Mouse (Mus musculus) heart, embryonic 14.5 days (tissue): ENCODE results near the gene Arhgap24. TPM values are rescaled to one million over a fixed set of nuclear protein-coding genes. Genes with fewer than 3 reads are reported as not detected.
A peak's percentile ranks its signal among the peaks of the same experiment; 100 is the strongest.

Source experiments
- ATAC-seq: fragments of 200-750 bp; cut with Nextera tagmentation; 2 replicates; pipeline ENCODE4 v1.8.0; 2017; ENCODE audit warnings: low read depth, moderate TSS enrichment; ENCODE audit not compliant: insufficient number of reproducible peaks, insufficient read depth, low FRiP score
- H3K27ac ChIP-seq, 2 experiments: fragments of 200-500 bp in 1 of 2; fragments of 300-500 bp in 1 of 2; sonication (generic) in 1 of 2; replicated peaks in 1 of 2; 2 replicates each; pipeline ENCODE4 v1.5.1; 2012 to 2014; ENCODE audit warnings: low read depth in 2 of 2, low read length in 2 of 2, control low read depth in 1 of 2, mild to moderate bottlenecking in 1 of 2, mixed read lengths in 1 of 2; ENCODE audit not compliant: control insufficient read depth in 1 of 2, insufficient read depth in 1 of 2
- H3K27me3 ChIP-seq: fragments of 300-500 bp; sonication (generic); 2 replicates; pipeline ENCODE4 v1.6.1; 2014; ENCODE audit warnings: mild to moderate bottlenecking, low read length, control low read depth; ENCODE audit not compliant: control insufficient read depth, insufficient read depth
- H3K36me3 ChIP-seq: fragments of 300-500 bp; sonication (generic); 2 replicates; pipeline ENCODE4 v1.6.1; 2014; ENCODE audit warnings: mild to moderate bottlenecking, control low read depth, low read length, mixed read lengths; ENCODE audit not compliant: control insufficient read depth, insufficient read depth
- H3K4me1 ChIP-seq, 2 experiments: fragments of 200-500 bp in 1 of 2; fragments of 300-500 bp in 1 of 2; sonication (generic) in 1 of 2; 2 replicates each; pipeline ENCODE4 v1.6.1; 2012 to 2014; ENCODE audit warnings: low read length in 2 of 2, control low read depth in 1 of 2, mixed read lengths in 1 of 2; ENCODE audit not compliant: control insufficient read depth in 2 of 2, insufficient read depth in 2 of 2
- H3K4me2 ChIP-seq: fragments of 300-500 bp; sonication (generic); 2 replicates; pipeline ENCODE4 v1.6.1; 2014; ENCODE audit warnings: mild to moderate bottlenecking, low read length
- H3K4me3 ChIP-seq, 2 experiments: fragments of 200-500 bp in 1 of 2; fragments of 300-500 bp in 1 of 2; sonication (generic) in 1 of 2; 2 replicates each; pipeline ENCODE4 v1.5.1; 2012 to 2014; ENCODE audit warnings: low read length in 2 of 2, mild to moderate bottlenecking in 2 of 2, control low read depth in 1 of 2, low read depth in 1 of 2, moderate library complexity in 1 of 2; ENCODE audit not compliant: control insufficient read depth in 1 of 2, insufficient read depth in 1 of 2
- H3K9ac ChIP-seq: fragments of 300-500 bp; sonication (generic); 2 replicates; pipeline ENCODE4 v1.6.1; 2014; ENCODE audit warnings: mild to moderate bottlenecking, low read length
- H3K9me3 ChIP-seq: fragments of 300-500 bp; sonication (generic); 2 replicates; pipeline ENCODE4 v1.6.1; 2016; ENCODE audit warnings: low read length, control low read depth; ENCODE audit not compliant: control insufficient read depth
- WGBS: fragments of 180-500 bp; shearing (Covaris S2); extraction: QIAGEN DNeasy Blood & Tissue Kit; methylation state at CpG from one replicate; pipeline ENCODE4 v1.1.7; 2014; 5-methylcytosine and 5-hydroxymethylcytosine counted together
- polyA plus RNA-seq: library from polyadenylated mRNA; unstranded; fragments of >200 nt; fragmentation: Nextera tagmentation; extraction: Ambion mirVana; gene quantifications from 2 replicates; pipeline ENCODE4 v1.2.1, GENCODE M21; 2014

Arhgap24 gene
- polyA plus RNA-seq, 1 experiment from 2014 or later = 14.7 TPM

DNA sequence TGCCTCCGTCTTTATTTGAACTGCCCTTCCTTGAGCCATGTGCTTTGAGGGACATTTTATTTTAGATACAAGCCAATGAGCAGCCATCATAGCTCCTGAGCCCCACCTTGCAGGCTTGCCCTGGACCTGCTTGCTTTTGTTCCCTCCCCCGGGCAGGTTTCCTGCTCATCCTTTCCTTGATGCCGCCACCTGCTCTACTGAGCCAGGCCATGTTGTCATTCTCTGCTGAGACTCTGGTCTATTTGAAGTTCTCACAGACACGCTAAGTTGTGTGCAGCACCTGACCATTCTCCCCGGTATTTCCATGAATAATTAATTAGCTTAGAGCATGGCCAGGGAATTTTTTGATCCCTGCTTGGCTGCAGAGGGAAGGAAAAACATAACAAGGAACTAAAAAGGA, 297.1 kb downstream of the Arhgap24 start:
- peak overlapping the region; percentile 44 for H3K4me2 ChIP-seq

DNA sequence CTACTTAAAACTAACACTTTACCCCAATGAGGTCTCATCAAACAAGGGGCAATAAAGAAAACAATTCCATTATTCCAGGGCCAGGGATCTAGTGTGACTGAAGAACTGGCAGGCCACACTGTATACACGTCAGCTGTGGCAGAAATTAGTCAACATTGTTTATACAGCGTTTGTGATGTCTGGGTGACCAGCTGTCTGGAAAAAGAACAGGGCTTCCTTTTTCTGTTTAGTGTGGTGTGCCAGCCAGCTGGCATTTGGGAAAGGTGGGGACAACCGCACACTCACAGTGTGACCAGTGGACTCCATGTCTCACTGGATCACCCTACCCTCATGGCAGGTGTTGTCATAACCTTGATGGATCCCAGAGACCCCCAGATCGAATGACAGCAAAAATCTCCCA, 302.4 kb downstream of the Arhgap24 start:
- Histone ChIP-seq H3K9ac (no peak overlapping the region), H3K4me2 (no peak overlapping the region), H3K36me3 (no peaks in the 10 kb centered on the region), H3K27me3 (no peaks in the 10 kb centered on the region), H3K4me1 (no peaks in the 10 kb centered on the region), H3K4me3 (no peak overlapping the region), H3K27ac (no peak overlapping the region), H3K9me3 (no peaks in the 10 kb centered on the region)
- 55% methylated on average over 4 of the region's 4 CpGs for WGBS
- no peak for ATAC-seq

More for the DNA sequence above, 297.1 kb downstream of the Arhgap24 start:
- Histone ChIP-seq H3K4me3 (no peak overlapping the region), H3K9me3 (no peaks in the 10 kb centered on the region), H3K36me3 (no peaks in the 10 kb centered on the region), H3K4me1 (peaks cover 3 to 19% of the 10 kb centered on the region in 2 experiments; a peak in 3 of 4 replicates), H3K9ac (no peak overlapping the region), H3K27ac (peak overlapping the region; percentile 59 to 62), H3K27me3 (no peaks in the 10 kb centered on the region)
- WGBS = 67% methylated on average over 5 of the region's 5 CpGs
- ATAC-seq = no peak

DNA sequence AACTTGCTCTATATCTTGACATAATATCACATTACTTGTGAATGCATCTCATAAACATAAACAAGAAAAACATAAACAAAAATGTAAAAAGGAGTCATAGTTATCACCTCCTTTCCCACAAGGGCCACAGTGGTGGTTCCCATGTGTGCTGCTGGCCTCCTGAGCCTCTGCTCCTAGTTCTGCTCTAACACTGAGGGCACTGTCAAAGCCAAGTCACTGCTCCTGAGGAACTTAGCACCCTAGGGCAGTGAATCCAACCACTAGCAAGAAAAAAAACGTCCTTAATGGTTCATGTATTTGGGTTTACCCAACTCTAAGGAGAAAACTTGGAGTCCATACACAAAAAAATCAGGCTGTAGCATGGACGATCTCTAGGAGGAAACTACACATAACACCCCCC, 304.9 kb downstream of the Arhgap24 start:
- Histone ChIP-seq H3K36me3 (no peaks in the 10 kb centered on the region), H3K9ac (no peak overlapping the region), H3K9me3 (no peaks in the 10 kb centered on the region), H3K4me1 (no peaks in the 10 kb centered on the region), H3K4me3 (no peak overlapping the region), H3K27ac (no peak overlapping the region), H3K4me2 (no peak overlapping the region), H3K27me3 (no peaks in the 10 kb centered on the region)
- ATAC-seq = no peak
- WGBS = 64% methylated on average over 2 of the region's 2 CpGs

DNA sequence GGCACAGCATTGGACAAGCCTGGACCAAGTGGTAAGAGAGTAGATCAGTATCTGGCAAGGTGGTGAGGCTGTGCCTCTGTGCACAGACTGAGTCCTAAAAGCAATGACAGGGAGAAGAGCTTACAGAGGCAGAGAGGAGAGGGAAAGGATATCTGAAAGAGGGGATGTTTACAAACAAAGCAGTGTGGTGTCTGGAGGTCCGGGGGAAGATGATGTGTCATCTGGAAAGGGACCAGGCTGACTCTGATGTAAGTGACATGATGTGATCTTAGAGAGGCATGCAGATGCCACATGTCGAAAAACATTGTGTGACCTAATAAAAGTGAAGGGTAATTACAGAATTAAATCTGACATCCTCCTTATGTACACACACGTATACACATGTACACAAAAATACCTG, 307.2 kb downstream of the Arhgap24 start:
- Histone ChIP-seq H3K9ac (no peak overlapping the region), H3K9me3 (no peaks in the 10 kb centered on the region), H3K27ac (no peak overlapping the region), H3K27me3 (no peaks in the 10 kb centered on the region), H3K4me1 (no peaks in the 10 kb centered on the region), H3K4me3 (no peak overlapping the region), H3K36me3 (no peaks in the 10 kb centered on the region), H3K4me2 (no peak overlapping the region)
- ATAC-seq = no peak
- 71% methylated on average over 3 of the region's 3 CpGs for WGBS

DNA sequence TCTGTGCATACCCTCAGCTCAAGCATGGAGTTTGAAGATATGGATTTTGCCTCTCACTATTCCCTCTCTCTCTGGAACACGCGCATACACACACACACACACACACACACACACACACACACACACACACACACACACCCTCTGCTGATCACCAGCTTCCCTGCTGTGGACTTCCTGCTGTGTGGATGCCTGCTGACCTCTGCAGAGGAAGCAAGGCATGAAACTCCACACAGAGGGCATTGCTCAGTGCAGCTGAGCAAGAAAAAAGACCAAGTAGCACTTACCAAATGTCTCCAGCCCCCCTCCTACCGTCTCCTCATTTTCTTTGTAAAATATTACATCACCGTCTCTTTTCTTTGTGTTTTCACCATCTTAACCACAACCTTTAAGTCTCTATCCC, 310.1 kb downstream of the Arhgap24 start:
- 67% methylated on average over 4 of the region's 4 CpGs for WGBS
- H3K4me2 ChIP-seq = no peak overlapping the region
- no peaks in the 10 kb centered on the region for H3K36me3 ChIP-seq
- no peaks in the 10 kb centered on the region for H3K9me3 ChIP-seq
- H3K4me3 ChIP-seq = no peak overlapping the region
- H3K9ac ChIP-seq = no peak overlapping the region
- no peak overlapping the region for H3K27ac ChIP-seq
- ATAC-seq = no peak
- H3K4me1 ChIP-seq = no peaks in the 10 kb centered on the region
- no peaks in the 10 kb centered on the region for H3K27me3 ChIP-seq

DNA sequence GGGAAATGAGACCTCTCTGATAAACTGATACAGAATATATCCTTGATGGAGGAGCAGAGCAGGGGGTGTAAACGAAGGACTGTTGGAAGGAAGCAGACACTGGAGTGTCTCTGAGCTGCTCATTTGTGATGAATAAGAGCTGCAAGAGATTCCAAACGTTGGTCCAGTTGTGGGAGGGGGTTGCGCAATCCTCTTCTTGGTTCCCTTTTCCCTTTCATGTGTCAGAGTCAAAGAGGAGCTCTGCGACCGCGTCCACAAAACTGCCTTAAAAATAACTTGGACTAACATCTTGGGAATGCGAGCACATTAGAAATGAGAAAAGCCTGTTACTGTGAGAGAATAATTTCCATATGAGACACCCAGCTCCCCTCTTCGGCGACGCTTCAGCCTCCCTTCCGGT, 312.3 kb downstream of the Arhgap24 start:
- ATAC-seq = no peak
- H3K4me1 ChIP-seq = no peaks in the 10 kb centered on the region
- no peaks in the 10 kb centered on the region for H3K36me3 ChIP-seq
- no peaks in the 10 kb centered on the region for H3K27me3 ChIP-seq
- no peak overlapping the region for H3K4me2 ChIP-seq
- no peaks in the 10 kb centered on the region for H3K9me3 ChIP-seq
- no peak overlapping the region for H3K4me3 ChIP-seq
- no peak overlapping the region for H3K9ac ChIP-seq
- H3K27ac ChIP-seq = no peak overlapping the region
- WGBS = 78% methylated on average over 11 of the region's 11 CpGs

DNA sequence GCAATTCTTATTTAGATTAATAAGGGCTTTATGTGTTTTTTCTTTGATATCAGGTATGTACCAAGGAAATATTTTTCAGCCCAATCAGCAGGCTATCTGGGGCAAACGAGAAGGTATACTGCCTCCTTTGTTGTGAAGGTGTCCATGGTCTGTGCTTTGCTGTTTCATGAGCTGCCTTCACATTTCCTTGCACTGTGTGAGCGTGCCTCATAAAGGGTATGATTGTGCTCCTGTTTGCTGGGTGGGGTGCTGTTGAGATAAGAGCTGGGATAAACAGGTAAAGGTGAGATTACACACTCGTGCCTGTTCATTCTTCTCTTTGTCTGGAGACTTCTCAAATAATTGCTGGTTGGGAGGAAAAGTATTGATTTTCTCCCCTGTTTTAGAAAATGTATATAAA, 320.3 kb downstream of the Arhgap24 start:
- no peaks in the 10 kb centered on the region for H3K4me1 ChIP-seq
- ATAC-seq = no peak
- WGBS = 76% methylated on average over 3 of the region's 3 CpGs
- H3K27me3 ChIP-seq = no peaks in the 10 kb centered on the region
- H3K27ac ChIP-seq = no peak overlapping the region
- no peak overlapping the region for H3K9ac ChIP-seq
- H3K9me3 ChIP-seq = no peaks in the 10 kb centered on the region
- no peaks in the 10 kb centered on the region for H3K36me3 ChIP-seq
- H3K4me2 ChIP-seq = no peak overlapping the region
- no peak overlapping the region for H3K4me3 ChIP-seq

DNA sequence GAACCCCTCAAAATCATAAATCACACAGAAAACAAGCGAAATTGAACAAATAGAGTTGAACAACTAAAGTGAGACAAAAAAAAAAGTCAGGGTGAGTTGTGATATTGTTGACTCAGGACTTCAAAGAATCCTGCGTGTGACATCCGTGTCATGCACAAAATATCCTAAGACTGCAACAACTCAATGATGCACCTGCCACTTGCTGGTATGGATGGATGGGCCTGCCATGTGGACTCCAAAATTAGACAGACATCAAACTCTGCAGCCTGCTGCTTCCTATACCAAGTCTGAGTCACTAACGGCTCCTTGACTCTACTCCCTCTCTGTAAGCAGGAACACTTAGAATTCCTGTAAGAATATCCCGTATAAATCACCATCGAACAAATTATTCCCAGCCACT, 321.6 kb downstream of the Arhgap24 start:
- Histone ChIP-seq H3K4me2 (no peak overlapping the region), H3K27ac (no peak overlapping the region), H3K36me3 (no peaks in the 10 kb centered on the region), H3K4me3 (no peak overlapping the region), H3K27me3 (no peaks in the 10 kb centered on the region), H3K4me1 (no peaks in the 10 kb centered on the region), H3K9ac (no peak overlapping the region), H3K9me3 (no peaks in the 10 kb centered on the region)
- 72% methylated on average over 6 of the region's 6 CpGs for WGBS
- no peak for ATAC-seq
